Mouse (Mus musculus) heart, embryonic 14.5 days (tissue): ENCODE data around the gene Exosc5. TPM values are rescaled to one million over a fixed set of nuclear protein-coding genes. Genes with fewer than 3 reads are reported as not detected.

Experiments
- ATAC-seq: fragments of 200-750 bp; cut with Nextera tagmentation; 2 replicates; pipeline ENCODE4 v1.8.0; 2017; ENCODE audit warnings: low read depth, moderate TSS enrichment; ENCODE audit not compliant: insufficient number of reproducible peaks, insufficient read depth, low FRiP score
- H3K27ac ChIP-seq, 2 experiments: fragments of 200-500 bp in 1 of 2; fragments of 300-500 bp in 1 of 2; sonication (generic) in 1 of 2; replicated peaks in 1 of 2; 2 replicates each; pipeline ENCODE4 v1.5.1; 2012 to 2014; ENCODE audit warnings: low read depth in 2 of 2, low read length in 2 of 2, control low read depth in 1 of 2, mild to moderate bottlenecking in 1 of 2, mixed read lengths in 1 of 2; ENCODE audit not compliant: control insufficient read depth in 1 of 2, insufficient read depth in 1 of 2
- H3K27me3 ChIP-seq: fragments of 300-500 bp; sonication (generic); 2 replicates; pipeline ENCODE4 v1.6.1; 2014; ENCODE audit warnings: mild to moderate bottlenecking, low read length, control low read depth; ENCODE audit not compliant: control insufficient read depth, insufficient read depth
- H3K36me3 ChIP-seq: fragments of 300-500 bp; sonication (generic); 2 replicates; pipeline ENCODE4 v1.6.1; 2014; ENCODE audit warnings: mild to moderate bottlenecking, control low read depth, low read length, mixed read lengths; ENCODE audit not compliant: control insufficient read depth, insufficient read depth
- H3K4me1 ChIP-seq, 2 experiments: fragments of 200-500 bp in 1 of 2; fragments of 300-500 bp in 1 of 2; sonication (generic) in 1 of 2; 2 replicates each; pipeline ENCODE4 v1.6.1; 2012 to 2014; ENCODE audit warnings: low read length in 2 of 2, control low read depth in 1 of 2, mixed read lengths in 1 of 2; ENCODE audit not compliant: control insufficient read depth in 2 of 2, insufficient read depth in 2 of 2
- H3K4me2 ChIP-seq: fragments of 300-500 bp; sonication (generic); 2 replicates; pipeline ENCODE4 v1.6.1; 2014; ENCODE audit warnings: mild to moderate bottlenecking, low read length
- H3K4me3 ChIP-seq, 2 experiments: fragments of 200-500 bp in 1 of 2; fragments of 300-500 bp in 1 of 2; sonication (generic) in 1 of 2; 2 replicates each; pipeline ENCODE4 v1.5.1; 2012 to 2014; ENCODE audit warnings: low read length in 2 of 2, mild to moderate bottlenecking in 2 of 2, control low read depth in 1 of 2, low read depth in 1 of 2, moderate library complexity in 1 of 2; ENCODE audit not compliant: control insufficient read depth in 1 of 2, insufficient read depth in 1 of 2
- H3K9ac ChIP-seq: fragments of 300-500 bp; sonication (generic); 2 replicates; pipeline ENCODE4 v1.6.1; 2014; ENCODE audit warnings: mild to moderate bottlenecking, low read length
- H3K9me3 ChIP-seq: fragments of 300-500 bp; sonication (generic); 2 replicates; pipeline ENCODE4 v1.6.1; 2016; ENCODE audit warnings: low read length, control low read depth; ENCODE audit not compliant: control insufficient read depth
- WGBS: fragments of 180-500 bp; shearing (Covaris S2); extraction: QIAGEN DNeasy Blood & Tissue Kit; methylation state at CpG from one replicate; pipeline ENCODE4 v1.1.7; 2014; 5-methylcytosine and 5-hydroxymethylcytosine counted together
- polyA plus RNA-seq: library from polyadenylated mRNA; unstranded; fragments of >200 nt; fragmentation: Nextera tagmentation; extraction: Ambion mirVana; gene quantifications from 2 replicates; pipeline ENCODE4 v1.2.1, GENCODE M21; 2014

Gene Exosc5
- polyA plus RNA-seq, 1 experiment from 2014 or later: 35.8 TPM

- Histone ChIP-seq H3K4me2 (peak within 1 kb of the TSS; percentile 93), H3K9ac (peak within 1 kb of the TSS; percentile 86), H3K4me1 (peaks cover 5 to 15% of the 10 kb centered on the region in 2 experiments; a peak in 3 of 4 replicates), H3K27ac (peak within 1 kb of the TSS; percentile 89), H3K4me3 (peak within 1 kb of the TSS; percentile 75 to 93), H3K9me3 (no peaks in the 10 kb centered on the region), H3K27me3 (no peaks in the 10 kb centered on the region), H3K36me3 (peaks cover 70% of the 10 kb centered on the region)
- 3% methylated on average over 32 of the region's 32 CpGs for WGBS
- ATAC-seq: peak; percentile 69
Measured at GRCm38 (mm10) chr7:25718788-25719417, 59.9 kb downstream of the Exosc5 start, which contains the start of gene Ccdc97. Ccdc97 (minus strand) TSS chr7:25719088.

DNA sequence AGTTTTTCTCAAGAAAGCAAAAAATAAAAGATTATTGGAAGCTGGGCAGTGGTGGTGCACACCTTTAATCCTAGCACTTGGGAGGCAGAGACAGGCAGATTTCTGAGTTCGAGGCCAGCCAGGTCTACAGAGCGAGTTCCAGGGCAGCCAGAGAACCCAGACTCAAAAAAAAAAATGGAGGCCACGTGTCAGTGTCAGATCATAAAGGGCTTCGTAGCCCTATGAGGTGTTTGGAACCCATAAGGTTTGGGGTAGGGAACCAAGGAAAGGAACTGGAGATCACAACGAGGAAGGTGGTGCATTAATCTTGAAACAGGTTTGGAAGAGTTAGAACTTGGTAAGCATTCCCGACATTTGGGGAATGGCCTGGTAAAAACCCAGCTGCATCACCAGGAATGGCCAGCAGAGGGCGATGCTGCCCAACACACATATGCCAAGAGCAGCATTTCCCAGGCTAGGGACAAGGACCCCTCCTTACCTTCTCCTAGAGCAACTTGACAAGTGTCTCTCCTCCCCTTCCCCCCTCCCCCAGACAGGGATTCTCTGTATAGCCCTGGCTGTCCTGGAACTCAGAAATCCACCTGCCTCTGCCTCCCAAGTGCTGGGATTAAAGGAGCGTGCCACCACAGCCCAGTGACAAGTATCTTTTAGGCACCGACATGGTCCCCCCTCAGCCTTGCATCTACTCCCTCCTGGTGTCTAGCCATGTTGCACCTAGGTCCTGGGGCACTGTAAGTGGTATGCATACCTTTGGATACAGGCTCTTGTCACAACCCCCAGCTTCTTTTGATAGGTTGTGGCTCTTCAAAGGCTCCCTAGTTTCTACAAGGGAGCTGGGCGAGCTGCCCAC lies 61.0 kb downstream of the Exosc5 start:
- Histone ChIP-seq H3K4me2 (no peak overlapping the region; the same call in 1 of the 2 replicates), H3K4me3 (no peak overlapping the region), H3K36me3 (peaks cover 70% of the 10 kb centered on the region), H3K27me3 (no peaks in the 10 kb centered on the region), H3K4me1 (peaks cover 5 to 15% of the 10 kb centered on the region in 2 experiments; a peak in 3 of 4 replicates), H3K9ac (no peak overlapping the region), H3K9me3 (no peaks in the 10 kb centered on the region), H3K27ac (peak overlapping the region; percentile 49 to 89; a peak in 2 of 4 replicates)
- WGBS: 59% methylated on average over 10 of the region's 10 CpGs
- ATAC-seq: no peak; the same call in 1 of the 2 replicates

- Histone ChIP-seq H3K4me3 (no peak overlapping the region), H3K36me3 (peaks cover 70% of the 10 kb centered on the region), H3K9ac (no peak overlapping the region), H3K27ac (no peak overlapping the region), H3K9me3 (no peaks in the 10 kb centered on the region), H3K27me3 (no peaks in the 10 kb centered on the region), H3K4me2 (no peak overlapping the region), H3K4me1 (peaks cover 5 to 15% of the 10 kb centered on the region in 2 experiments; a peak in 3 of 4 replicates)
- 87% methylated on average over 5 of the region's 5 CpGs for WGBS
- no peak for ATAC-seq
Measured at GRCm38 (mm10) chr7:25720760-25721159, 61.8 kb downstream of the Exosc5 start.

Other genes starting within 250 kb of the Exosc5 start
- 0.28 and 0.36 TPM in 2 replicates for gene Cxcl17, start 246.3 kb upstream of the Exosc5 start, polyA plus RNA-seq
- 3.9 and 4.5 TPM in 2 replicates for gene Ceacam1, start 181.6 kb upstream of the Exosc5 start, polyA plus RNA-seq
- 0.20 TPM in 1 of 2 replicates, not detected in the other for gene Ceacam2, start 119.3 kb upstream of the Exosc5 start, polyA plus RNA-seq
- not detected in 2 replicates for gene Erich4, start 43.3 kb upstream of the Exosc5 start, polyA plus RNA-seq
- 62.7 and 66.3 TPM in 2 replicates for gene Dmac2, start 39.8 kb upstream of the Exosc5 start, polyA plus RNA-seq
- gene B3gnt8, start 32.5 kb upstream of the Exosc5 start, polyA plus RNA-seq: 3.2 and 3.5 TPM in 2 replicates
- 46.8 and 55.5 TPM in 2 replicates for gene Bckdha, start 183 bp upstream of the Exosc5 start, polyA plus RNA-seq
- gene Tmem91, start 16.0 kb downstream of the Exosc5 start, polyA plus RNA-seq: 1.6 and 2.2 TPM in 2 replicates
- 29.4 and 30.5 TPM in 2 replicates for gene B9d2, start 21.6 kb downstream of the Exosc5 start, polyA plus RNA-seq
- 3.5 and 4.5 TPM in 2 replicates for gene Tgfb1, start 27.8 kb downstream of the Exosc5 start, polyA plus RNA-seq
- 23.4 and 24.5 TPM in 2 replicates for gene Ccdc97, start 59.9 kb downstream of the Exosc5 start, polyA plus RNA-seq
- 47.2 and 50.9 TPM in 2 replicates for gene Hnrnpul1, start 95.6 kb downstream of the Exosc5 start, polyA plus RNA-seq
- 38.9 and 42.1 TPM in 2 replicates for gene Axl, start 129.5 kb downstream of the Exosc5 start, polyA plus RNA-seq
- 3.0 and 3.1 TPM in 2 replicates for gene Cyp2s1, start 157.7 kb downstream of the Exosc5 start, polyA plus RNA-seq
- gene Cyp2b10, start 238.5 kb downstream of the Exosc5 start, polyA plus RNA-seq: not detected in 2 replicates